Mouse (Mus musculus): Measurements from ENCODE around the gene Traip. TPM values are rescaled to one million over a fixed set of nuclear protein-coding genes. Genes with fewer than 3 reads are reported as not detected.

Traip gene
- polyA plus RNA-seq, 1 experiment from 2014 or later, result 17.2 TPM

- no peaks in the 10 kb centered on the region for H3K27me3 ChIP-seq (replicated peaks)
- WGBS, result 78% methylated on average over 3 of the region's 3 CpGs
- no peaks in the 10 kb centered on the region for H3K36me3 ChIP-seq
- no peak for ATAC-seq (ENCODE audit: insufficient read depth, low FRiP score, low read depth)
- H3K9ac ChIP-seq, result no peak overlapping the region
- H3K4me3 ChIP-seq (replicated peaks), result no peak overlapping the region
- no peaks in the 10 kb centered on the region for H3K4me1 ChIP-seq
- H3K27ac ChIP-seq, result no peak overlapping the region
- H3K4me2 ChIP-seq, result no peak overlapping the region
- no peaks in the 10 kb centered on the region for H3K9me3 ChIP-seq
Observed at GRCm38 (mm10) chr9:108017127-108017526, 67.2 kb downstream of the Traip start.

GRCm38 (mm10) chr9:108020741-108021140, 70.8 kb downstream of the Traip start:
- no peak for ATAC-seq (ENCODE audit: insufficient read depth, low FRiP score, low read depth)
- H3K9me3 ChIP-seq, result no peaks in the 10 kb centered on the region
- H3K4me1 ChIP-seq, result no peaks in the 10 kb centered on the region
- H3K36me3 ChIP-seq, result peaks cover 17% of the 10 kb centered on the region; the same call in 1 of the 2 replicates
- 84% methylated on average over 1 of the region's 1 CpGs for WGBS
- no peaks in the 10 kb centered on the region for H3K27me3 ChIP-seq (replicated peaks)
- no peak overlapping the region for H3K9ac ChIP-seq
- H3K4me3 ChIP-seq (replicated peaks), result no peak overlapping the region
- H3K27ac ChIP-seq, result no peak overlapping the region
- no peak overlapping the region for H3K4me2 ChIP-seq

Other genes starting within 250 kb of the Traip start
- gene Sema3f, start 239.7 kb upstream of the Traip start, polyA plus RNA-seq (2015; fragmentation: Nextera tagmentation; extraction: Ambion mirVana), result 19.7 and 21.3 TPM in 2 replicates
- gene Rbm5, start 179.1 kb upstream of the Traip start, polyA plus RNA-seq (2015; fragmentation: Nextera tagmentation; extraction: Ambion mirVana), result 182 and 185 TPM in 2 replicates
- 67.4 and 76.2 TPM in 2 replicates for gene Rbm6, start 76.9 kb upstream of the Traip start, polyA plus RNA-seq (2015; fragmentation: Nextera tagmentation; extraction: Ambion mirVana)
- 19.4 and 21.0 TPM in 2 replicates for gene Mon1a, start 62.0 kb upstream of the Traip start, polyA plus RNA-seq (2015; fragmentation: Nextera tagmentation; extraction: Ambion mirVana)
- 10.8 TPM in 2 replicates for gene Mst1r, start 43.3 kb upstream of the Traip start, polyA plus RNA-seq (2015; fragmentation: Nextera tagmentation; extraction: Ambion mirVana)
- gene Actl11, start 21.7 kb upstream of the Traip start, polyA plus RNA-seq (2015; fragmentation: Nextera tagmentation; extraction: Ambion mirVana), result not detected in 2 replicates
- gene Camkv, start 14.5 kb upstream of the Traip start, polyA plus RNA-seq (2015; fragmentation: Nextera tagmentation; extraction: Ambion mirVana), result 3.0 and 3.1 TPM in 2 replicates
- gene Uba7, start 25.4 kb downstream of the Traip start, polyA plus RNA-seq (2015; fragmentation: Nextera tagmentation; extraction: Ambion mirVana), result 37.0 and 40.2 TPM in 2 replicates
- gene Gm20661, start 32.9 kb downstream of the Traip start, polyA plus RNA-seq (2015; fragmentation: Nextera tagmentation; extraction: Ambion mirVana), result 6.1 and 6.9 TPM in 2 replicates
- gene Inka1, start 35.7 kb downstream of the Traip start, polyA plus RNA-seq (2015; fragmentation: Nextera tagmentation; extraction: Ambion mirVana), result 47.6 and 54.7 TPM in 2 replicates
- 10.9 and 13.7 TPM in 2 replicates for gene Cdhr4, start 42.4 kb downstream of the Traip start, polyA plus RNA-seq (2015; fragmentation: Nextera tagmentation; extraction: Ambion mirVana)
- gene Gm20662, start 46.2 kb downstream of the Traip start, polyA plus RNA-seq (2015; fragmentation: Nextera tagmentation; extraction: Ambion mirVana), result 0.46 and 1.1 TPM in 2 replicates
- gene Ip6k1, start 52.4 kb downstream of the Traip start, polyA plus RNA-seq (2015; fragmentation: Nextera tagmentation; extraction: Ambion mirVana), result 46.7 and 48.4 TPM in 2 replicates
- 45.2 and 48.4 TPM in 2 replicates for gene Gmppb, start 99.1 kb downstream of the Traip start, polyA plus RNA-seq (2015; fragmentation: Nextera tagmentation; extraction: Ambion mirVana)
- 3.5 and 3.6 TPM in 2 replicates for gene Amigo3, start 103.0 kb downstream of the Traip start, polyA plus RNA-seq (2015; fragmentation: Nextera tagmentation; extraction: Ambion mirVana)
- 5.2 and 7.9 TPM in 2 replicates for gene Mst1, start 130.3 kb downstream of the Traip start, polyA plus RNA-seq (2015; fragmentation: Nextera tagmentation; extraction: Ambion mirVana)
- 27.5 and 32.7 TPM in 2 replicates for gene Rnf123, start 133.2 kb downstream of the Traip start, polyA plus RNA-seq (2015; fragmentation: Nextera tagmentation; extraction: Ambion mirVana)
- gene Apeh, start 144.5 kb downstream of the Traip start, polyA plus RNA-seq (2015; fragmentation: Nextera tagmentation; extraction: Ambion mirVana), result 73.7 and 76.1 TPM in 2 replicates
- 2.8 and 3.0 TPM in 2 replicates for gene Bsn, start 240.2 kb downstream of the Traip start, polyA plus RNA-seq (2015; fragmentation: Nextera tagmentation; extraction: Ambion mirVana)

Measured in stomach, embryonic 15.5 days (tissue).